Mouse (Mus musculus) spleen, postnatal 10 days (tissue): ENCODE results near the gene Fam20a.

Experiments
- DNase-seq, 2 experiments: peaks; one replicate each; pipeline ENCODE4 v3.0.0; 2021 to 2022; ENCODE audit warnings: low spot score in 2 of 2

Gene Fam20a

DNA sequence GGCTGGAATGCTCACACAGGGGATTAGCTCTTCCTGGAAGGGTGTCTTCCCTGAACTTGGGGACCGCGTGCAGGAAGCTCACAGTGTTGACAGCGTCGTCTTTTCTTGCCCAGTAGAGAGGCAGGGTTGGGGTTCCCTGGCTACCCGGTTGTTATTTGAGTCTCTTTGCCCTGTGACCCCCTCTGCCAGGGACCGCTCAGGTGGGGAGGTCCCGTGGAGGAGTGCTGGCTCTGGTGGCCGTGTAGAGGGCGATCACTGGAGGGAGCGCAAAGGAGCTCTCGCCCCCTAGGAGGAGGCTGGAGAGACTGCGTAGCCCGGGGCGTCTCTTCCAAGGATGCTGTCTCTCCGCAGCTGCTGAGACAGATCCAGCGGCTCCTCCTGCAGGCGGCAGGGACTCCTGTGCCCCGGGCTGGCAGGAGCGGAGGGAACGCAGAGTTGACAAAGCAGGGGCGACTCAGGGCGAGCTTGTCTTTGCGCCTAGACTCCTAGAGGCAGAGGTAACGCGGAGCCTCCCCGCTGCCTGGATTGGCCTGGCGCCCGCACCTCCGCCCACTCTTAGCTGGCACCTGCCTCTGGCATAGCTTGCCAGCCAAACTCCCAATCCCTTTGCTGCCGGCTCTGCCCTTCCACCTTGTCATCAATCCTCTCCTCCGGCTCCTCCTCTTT is at the start of gene Fam20a:
Fam20a (minus strand) TSS at position 499 of the 666 bp plus-strand sequence.
- no peak for DNase-seq

GRCm38 (mm10) chr11:109771381-109771780 is 49.3 kb upstream of the Fam20a start:
- no peak for DNase-seq

- DNase-seq: no peak
Observed at GRCm38 (mm10) chr11:109770185-109770584, 48.1 kb upstream of the Fam20a start.

- DNase-seq: no peak
Observed at GRCm38 (mm10) chr11:109769091-109769490, 47.0 kb upstream of the Fam20a start.

DNA sequence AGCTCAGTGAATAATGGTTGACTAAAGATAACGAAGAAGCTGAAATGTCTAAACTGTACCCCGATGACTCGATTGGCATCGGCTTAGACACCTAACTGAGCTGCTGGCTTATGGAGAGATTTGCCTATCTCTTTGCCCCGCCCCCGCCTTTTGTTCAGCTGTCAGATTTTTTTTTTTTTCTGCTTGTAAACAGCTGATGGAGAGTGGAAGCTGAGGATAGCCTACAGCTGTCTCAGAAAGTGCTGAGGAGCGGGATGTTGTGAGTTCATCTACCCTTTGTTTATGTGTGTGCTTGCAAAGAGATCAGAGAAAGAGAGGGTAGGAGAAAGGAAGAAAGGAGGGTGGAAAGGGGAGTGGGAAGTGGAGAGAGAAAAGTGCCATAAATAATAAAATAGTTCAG is 38.0 kb upstream of the Fam20a start:
- no peak for DNase-seq

GRCm38 (mm10) chr11:109758616-109759215 is 36.6 kb upstream of the Fam20a start:
- no peak for DNase-seq

GRCm38 (mm10) chr11:109754105-109754602 is 32.1 kb upstream of the Fam20a start:
- DNase-seq: no peak

GRCm38 (mm10) chr11:109751636-109752603 is 29.8 kb upstream of the Fam20a start:
- DNase-seq: no peak

DNA sequence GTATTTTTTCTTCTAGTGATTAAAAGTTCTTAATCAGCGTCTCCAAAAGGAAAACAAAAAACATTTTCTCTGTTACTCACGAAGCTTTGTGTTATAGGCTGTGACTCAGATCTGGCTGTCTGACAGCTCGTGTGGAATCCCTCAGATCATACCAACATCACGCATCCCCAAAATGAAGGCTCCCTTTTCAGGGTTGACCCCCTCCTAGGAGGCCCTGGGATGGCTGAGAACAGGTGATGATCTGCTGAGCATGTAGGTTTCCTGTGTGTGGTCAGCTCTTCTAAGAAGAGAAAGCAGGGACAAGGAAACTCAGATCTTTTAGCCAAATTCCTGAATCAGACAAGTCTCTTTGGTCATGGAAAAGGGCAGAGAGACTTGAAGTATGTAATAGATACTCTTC is 23.1 kb upstream of the Fam20a start:
- DNase-seq: no peak

DNA sequence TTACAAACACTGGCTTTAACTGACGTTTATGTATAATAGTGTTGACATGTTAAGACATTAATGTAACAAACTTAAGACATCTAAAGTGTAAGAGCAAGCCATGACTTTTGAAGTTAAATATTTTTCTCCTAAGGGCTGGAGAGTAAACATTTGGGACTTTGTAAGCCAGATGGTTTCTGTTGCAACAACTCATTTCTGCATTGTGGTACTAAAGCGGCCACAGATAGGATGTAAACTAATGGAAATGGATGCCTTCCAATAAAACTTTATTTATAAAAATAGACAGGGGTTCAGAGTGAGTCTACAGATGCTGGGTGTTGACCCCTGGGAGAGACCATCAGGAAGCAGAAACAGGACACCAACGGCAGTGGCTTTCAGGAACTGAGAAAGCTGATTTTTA is 15.9 kb upstream of the Fam20a start:
- DNase-seq: no peak

- DNase-seq: no peak
Observed at GRCm38 (mm10) chr11:109736406-109736805, 14.3 kb upstream of the Fam20a start.

- DNase-seq: no peak
Observed at GRCm38 (mm10) chr11:109734341-109734740, 12.3 kb upstream of the Fam20a start.

DNA sequence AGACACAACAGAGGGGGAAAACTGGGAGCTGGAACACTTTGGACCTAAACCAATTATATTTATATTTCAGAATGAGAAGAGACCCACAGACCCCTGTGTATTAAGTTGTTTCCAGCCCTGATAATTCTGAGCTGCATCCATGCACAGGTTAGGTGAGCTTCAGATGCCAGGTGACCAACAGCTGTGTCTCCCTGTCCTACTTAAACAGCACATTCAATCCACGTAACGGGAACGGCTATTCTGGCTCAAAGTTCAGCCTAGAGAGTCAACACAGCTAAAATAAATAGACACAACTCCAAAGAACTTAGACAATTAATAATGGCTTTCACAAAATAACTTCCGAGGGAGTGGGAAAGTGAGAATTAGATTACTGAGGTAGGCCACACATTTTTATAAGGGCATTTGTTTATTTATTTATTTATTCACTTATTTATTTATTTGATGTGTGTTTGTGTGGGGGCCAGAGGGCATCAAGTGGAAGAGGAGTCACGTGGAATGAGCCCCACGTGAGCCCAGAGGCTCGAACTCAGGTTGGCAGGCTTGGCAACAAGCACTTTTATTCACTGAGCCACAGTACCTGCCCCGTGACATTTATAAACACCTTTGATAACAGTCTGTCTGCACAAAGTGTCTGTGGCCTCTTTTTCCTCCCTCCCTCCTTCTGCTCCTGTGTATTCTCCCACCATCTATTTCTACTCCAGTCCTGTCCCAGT is 10.8 kb upstream of the Fam20a start:
- no peak for DNase-seq

GRCm38 (mm10) chr11:109728371-109728770 is 6.3 kb upstream of the Fam20a start:
- DNase-seq: no peak

- DNase-seq: no peak
Observed at GRCm38 (mm10) chr11:109722711-109723110, 632 bp upstream of the Fam20a start.

- DNase-seq: no peak
Observed at GRCm38 (mm10) chr11:109721320-109721780, 729 bp downstream of the Fam20a start.

- no peak for DNase-seq
Observed at GRCm38 (mm10) chr11:109720809-109721319, 1.2 kb downstream of the Fam20a start.

GRCm38 (mm10) chr11:109719399-109719798 is 2.7 kb downstream of the Fam20a start:
- DNase-seq: no peak

DNA sequence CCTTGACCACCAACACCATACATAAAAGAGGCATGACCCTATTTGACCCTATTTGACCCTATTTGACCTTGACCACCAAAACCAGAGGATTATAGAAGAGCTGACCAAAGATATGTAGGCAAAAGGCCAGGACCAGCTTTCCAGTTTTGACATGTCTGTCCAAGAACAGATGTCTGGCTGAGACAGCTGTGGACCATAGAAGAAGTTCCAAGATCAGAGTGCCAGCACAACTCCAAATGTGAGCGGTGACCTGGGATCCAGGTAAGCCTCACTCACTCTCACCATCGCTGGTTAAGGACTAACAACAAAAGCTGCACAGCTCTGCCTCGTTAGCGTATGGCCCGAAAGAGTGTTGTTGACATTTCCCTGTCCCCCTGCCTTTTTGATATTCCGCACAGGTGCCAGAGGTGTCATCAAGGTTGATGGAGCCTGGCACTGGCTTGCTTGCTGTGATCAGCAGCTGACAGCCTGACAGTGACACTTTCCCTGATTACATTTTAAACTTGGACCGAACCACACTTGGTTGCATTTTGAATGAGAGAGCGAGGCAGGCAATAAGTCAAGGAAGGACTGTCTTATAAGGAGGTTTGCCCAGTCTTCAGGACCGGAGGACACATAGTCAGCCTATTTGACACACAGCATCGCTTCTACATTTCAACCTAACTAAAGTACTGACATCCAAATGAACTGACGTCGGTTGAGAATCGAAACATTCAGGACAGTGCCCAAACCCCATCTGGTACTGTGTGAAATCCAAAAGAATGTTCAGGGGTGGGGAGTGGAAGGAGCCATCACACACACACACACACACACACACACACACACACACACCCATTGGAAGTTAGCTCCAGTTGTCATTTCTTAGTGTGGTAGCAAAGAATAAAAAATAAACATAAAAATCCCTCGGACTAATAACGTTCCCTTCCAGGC is 3.8 kb downstream of the Fam20a start:
- DNase-seq: no peak

- DNase-seq: no peak
Observed at GRCm38 (mm10) chr11:109717448-109717847, 4.6 kb downstream of the Fam20a start.
